8 mouse cellular contexts compared by ENCODE assay signal in genomic region chrX:42342951-42343879, GRCm38 (mm10).
DNase-seq lines count a peak whose midpoint lies in the region.

No protein-coding gene starts in this region.

- DNase-seq in right cerebral cortex, adult 18-20 months, result peak; percentile 3
- no peak for DNase-seq in right cerebral cortex, postnatal 14 days
- peak; percentile 50 for DNase-seq in embryo, embryonic 11 days
- peak; percentile 38 for DNase-seq in kidney, adult 11 months
- peak; percentile 49 to 76 for DNase-seq in lung, postnatal 4 days
- DNase-seq in thymus, postnatal 25 days, result peak; percentile 73
- DNase-seq in layer of hippocampus, postnatal 36 days, result no peak
- no peak for DNase-seq in layer of hippocampus, postnatal 25 days (ENCODE audit: extremely low spot score in 1 of 2, low spot score in 1 of 2)

Comparison
In these comparisons a context has a peak if more than half of its experiments do, and no peak if none do; other contexts are left out.
1. DNase-seq: peak in right cerebral cortex, adult 18-20 months (single experiment), embryo, embryonic 11 days (single experiment), kidney, adult 11 months (single experiment), lung, postnatal 4 days (2 of 2) and thymus, postnatal 25 days (single experiment); none in right cerebral cortex, postnatal 14 days (single experiment), layer of hippocampus, postnatal 36 days (0 of 2) and layer of hippocampus, postnatal 25 days (0 of 2).